Mouse (Mus musculus): ENCODE measurements around the gene Ldb2.

- TF ChIP-seq CTCF (IDR thresholded peaks at IDR 0.05; ENCODE audit: low read depth): no peak
- TF ChIP-seq EP300 (IDR thresholded peaks at IDR 0.05; ENCODE audit: low read depth): no peak
Observed at GRCm38 (mm10) chr5:44719872-44720271, 79.6 kb downstream of the Ldb2 start.

All from liver, postnatal 0 days (tissue).